Comparison of ENCODE assay signal across 24 mouse cellular contexts in genomic region chr10:88815256-88815655, GRCm38 (mm10).
"Had no signal": no experiment of that assay in that cellular context is flagged by ENCODE, and none has a peak within 500 bp of the region (broad histone marks: within the 10 kb centered on the region; RNA-seq: fewer than 3 reads in every experiment).

No protein-coding gene starts in this region.

- H3K27me3 ChIP-seq: embryonic facial prominence, embryonic 12.5 days; embryonic facial prominence, embryonic 13.5 days; embryonic facial prominence, embryonic 15.5 days; forebrain, embryonic 12.5 days; forebrain, embryonic 13.5 days; forebrain, embryonic 15.5 days had no signal

- H3K4me3 ChIP-seq: embryonic facial prominence, embryonic 10.5 days; embryonic facial prominence, embryonic 12.5 days; embryonic facial prominence, embryonic 13.5 days; embryonic facial prominence, embryonic 15.5 days; erythroblast, embryonic 14.5 days; forebrain, embryonic 10.5 days; forebrain, embryonic 12.5 days; forebrain, embryonic 13.5 days; forebrain, embryonic 15.5 days; gastrocnemius, adult 2 months; heart, adult 2 months; heart, embryonic 10.5 days had no signal

- H3K27ac ChIP-seq: embryonic facial prominence, embryonic 10.5 days; embryonic facial prominence, embryonic 12.5 days; embryonic facial prominence, embryonic 13.5 days; embryonic facial prominence, embryonic 15.5 days; forebrain, embryonic 10.5 days; forebrain, embryonic 12.5 days; forebrain, embryonic 13.5 days; forebrain, embryonic 15.5 days; gastrocnemius, adult 2 months; heart, adult 2 months; heart, embryonic 10.5 days had no signal

- DNase-seq: cerebellum, adult 9-11 months; cerebellum, postnatal 10 days; cerebellum, postnatal 14 days; cerebellum, postnatal 25 days; cerebellum, postnatal 36 days; embryo, embryonic 11 days; forebrain, postnatal 0 days; gastrocnemius, adult 2 months; gastrocnemius, postnatal 10 days; gastrocnemius, postnatal 14 days; gastrocnemius, postnatal 25 days; gastrocnemius, postnatal 36 days; heart, adult 18-20 months; heart, adult 2 months had no signal

- H3K4me1 ChIP-seq: embryonic facial prominence, embryonic 10.5 days; embryonic facial prominence, embryonic 12.5 days; embryonic facial prominence, embryonic 13.5 days; embryonic facial prominence, embryonic 15.5 days; forebrain, embryonic 10.5 days; forebrain, embryonic 12.5 days; forebrain, embryonic 13.5 days; forebrain, embryonic 15.5 days; heart, embryonic 10.5 days had no signal
